Mouse (Mus musculus) embryonic facial prominence, embryonic 13.5 days (tissue): ENCODE results near the gene Uqcrc1. TPM values are rescaled to one million over a fixed set of nuclear protein-coding genes. Genes with fewer than 3 reads are reported as not detected.
A peak's percentile ranks its signal among the peaks of the same experiment; 100 is the strongest.

Experiments used
- microRNA counts: library from miRNA; unstranded; fragments of <30 nt; microRNA quantifications from one replicate; lab custom pipeline; 2016
- microRNA-seq: library from miRNA; unstranded; fragments of <30 nt; microRNA quantifications from one replicate; pipeline ENCODE4, GENCODE M21; 2016
- polyA plus RNA-seq: library from polyadenylated mRNA; unstranded; fragments of >200 nt; fragmentation: Nextera tagmentation; extraction: Ambion mirVana; gene quantifications from 2 replicates; pipeline ENCODE4 v1.2.1, GENCODE M21; 2015

Gene Uqcrc1
- polyA plus RNA-seq, 1 experiment from 2014 or later = 457 TPM

MicroRNA genes within 50 kb of the gene (microRNA counts, 519-probe panel; counts per million panel counts)
- microRNA mmu-miR-711 (lab: Ali Mortazavi, UCI) = 236 counts per million, percentile 44 among the panel's probes with 10 or more counts

Small RNA genes within 50 kb of the gene (microRNA-seq; reads per million reads assigned to microRNA genes)
- gene Mir711 = not detected

Other genes with a start within 250 kb of the Uqcrc1 start
- 25.6 and 27.9 TPM in 2 replicates for gene Prkar2a, start 247.3 kb upstream of the Uqcrc1 start, polyA plus RNA-seq
- 127 and 144 TPM in 2 replicates for gene Ip6k2, start 152.8 kb upstream of the Uqcrc1 start, polyA plus RNA-seq
- 19.0 and 21.5 TPM in 2 replicates for gene Nckipsd, start 128.3 kb upstream of the Uqcrc1 start, polyA plus RNA-seq
- 0.51 and 0.56 TPM in 2 replicates for gene Celsr3, start 110.3 kb upstream of the Uqcrc1 start, polyA plus RNA-seq
- gene Slc26a6, start 83.3 kb upstream of the Uqcrc1 start, polyA plus RNA-seq = 20.4 and 22.7 TPM in 2 replicates
- gene Tmem89, start 22.0 kb upstream of the Uqcrc1 start, polyA plus RNA-seq = not detected in 2 replicates
- 24.6 and 26.0 TPM in 2 replicates for gene Col7a1, start 17.0 kb downstream of the Uqcrc1 start, polyA plus RNA-seq
- 0.30 and 0.83 TPM in 2 replicates for gene Ucn2, start 49.4 kb downstream of the Uqcrc1 start, polyA plus RNA-seq
- gene Pfkfb4, start 55.1 kb downstream of the Uqcrc1 start, polyA plus RNA-seq = 17.1 and 19.0 TPM in 2 replicates
- gene Shisa5, start 101.9 kb downstream of the Uqcrc1 start, polyA plus RNA-seq = 65.4 and 76.0 TPM in 2 replicates
- 13.3 and 13.7 TPM in 2 replicates for gene Trex1, start 123.1 kb downstream of the Uqcrc1 start, polyA plus RNA-seq
- 26.8 and 29.6 TPM in 2 replicates for gene Atrip, start 137.5 kb downstream of the Uqcrc1 start, polyA plus RNA-seq
- gene Ccdc51, start 145.9 kb downstream of the Uqcrc1 start, polyA plus RNA-seq = 14.1 and 14.6 TPM in 2 replicates
- gene Tma7, start 146.0 kb downstream of the Uqcrc1 start, polyA plus RNA-seq = 686 and 706 TPM in 2 replicates
- 13.1 and 13.2 TPM in 2 replicates for gene Plxnb1, start 158.8 kb downstream of the Uqcrc1 start, polyA plus RNA-seq
- not detected in 2 replicates for gene Fbxw21, start 225.4 kb downstream of the Uqcrc1 start, polyA plus RNA-seq